ENCODE assay signal across 28 mouse cellular contexts in genomic region chr2:104110031-104110430, GRCm38 (mm10). TPM values are rescaled to one million over a fixed set of nuclear protein-coding genes. Genes with fewer than 3 reads are reported as not detected.
DNase-seq lines count a peak whose midpoint lies in the region; TF ChIP-seq lines count a peak whose summit lies in the region.
"Had no signal": no experiment of that assay in that cellular context is flagged by ENCODE, and none has a peak within 500 bp of the region (broad histone marks: within the 10 kb centered on the region; RNA-seq: fewer than 3 reads in every experiment).

No protein-coding gene starts in this region.

- no peak for TF ChIP-seq CTCF in liver, adult 2 months (IDR thresholded peaks at IDR 0.05; ENCODE audit: low read depth, low read length)
- no peak for TF ChIP-seq CTCF in embryonic fibroblast, embryonic 13.5 days (IDR thresholded peaks at IDR 0.05; ENCODE audit: borderline replicate concordance, insufficient read depth, low read length)

- H3K27me3 ChIP-seq in heart, embryonic 10.5 days (ENCODE audit: insufficient read depth, poor library complexity, severe bottlenecking), result no peaks in the 10 kb centered on the region
- no peaks in the 10 kb centered on the region for H3K27me3 ChIP-seq in liver, adult 2 months (ENCODE audit: control insufficient read depth, insufficient read depth, low read length)
- H3K27me3 ChIP-seq: embryonic facial prominence, embryonic 12.5 days; limb, embryonic 12.5 days; neural tube, embryonic 12.5 days had no signal

- H3K27ac ChIP-seq in heart, embryonic 10.5 days, result peak overlapping the region; percentile 86
- peak overlapping the region; percentile 16; the same call in 1 of the 2 replicates for H3K27ac ChIP-seq in liver, adult 2 months (replicated peaks; ENCODE audit: insufficient read depth, low read depth, low read length)
- H3K27ac ChIP-seq in embryonic fibroblast, embryonic 13.5 days (ENCODE audit: insufficient read depth, low read length), result peak overlapping the region; percentile 35
- H3K27ac ChIP-seq in macrophage, result peak overlapping the region; percentile 55
- H3K27ac ChIP-seq: embryonic facial prominence, embryonic 12.5 days; limb, embryonic 12.5 days; midbrain, embryonic 10.5 days; neural tube, embryonic 12.5 days had no signal

- no peaks in the 10 kb centered on the region for H3K9me3 ChIP-seq in heart, embryonic 10.5 days
- H3K9me3 ChIP-seq: embryonic facial prominence, embryonic 12.5 days; limb, embryonic 12.5 days; midbrain, embryonic 10.5 days; neural tube, embryonic 12.5 days had no signal

- H3K9ac ChIP-seq in liver, adult 2 months (ENCODE audit: low read depth, low read length), result no peak overlapping the region
- H3K9ac ChIP-seq: embryonic facial prominence, embryonic 12.5 days; limb, embryonic 12.5 days; neural tube, embryonic 12.5 days had no signal

- peaks cover 12% of the 10 kb centered on the region for H3K4me1 ChIP-seq in heart, embryonic 10.5 days
- peaks cover 18% of the 10 kb centered on the region for H3K4me1 ChIP-seq in liver, adult 2 months (ENCODE audit: control insufficient read depth, insufficient read depth, low read length)
- peaks cover 6% of the 10 kb centered on the region; the same call in 1 of the 2 replicates for H3K4me1 ChIP-seq in embryonic fibroblast, embryonic 13.5 days (ENCODE audit: control insufficient read depth, insufficient read depth, low read length)
- H3K4me1 ChIP-seq: embryonic facial prominence, embryonic 12.5 days; limb, embryonic 12.5 days; midbrain, embryonic 10.5 days; neural tube, embryonic 12.5 days had no signal

- H3K79me2 ChIP-seq in liver, adult 2 months (ENCODE audit: control insufficient read depth, insufficient read depth, low read length), result no peaks in the 10 kb centered on the region
- H3K79me2 ChIP-seq in macrophage (ENCODE audit: inconsistent target), result no peaks in the 10 kb centered on the region

- 70% methylated on average over 4 of the region's 4 CpGs for WGBS in heart, embryonic 10.5 days
- WGBS in liver, adult 2 months, result 79% methylated on average over 4 of the region's 4 CpGs
- WGBS in macrophage (ENCODE audit: missing documents), result 69% methylated on average over 4 of the region's 4 CpGs

- H3K36me3 ChIP-seq in heart, embryonic 10.5 days, result peaks cover 21% of the 10 kb centered on the region
- no peaks in the 10 kb centered on the region for H3K36me3 ChIP-seq in liver, adult 2 months (ENCODE audit: control insufficient read depth, insufficient read depth, low read length)
- no peaks in the 10 kb centered on the region for H3K36me3 ChIP-seq in macrophage (ENCODE audit: inconsistent target)
- H3K36me3 ChIP-seq: embryonic facial prominence, embryonic 12.5 days; limb, embryonic 12.5 days; neural tube, embryonic 12.5 days had no signal

- no peak for DNase-seq in heart, embryonic 10.5 days (ENCODE audit: low spot score)
- DNase-seq in heart, adult 18-20 months, result no peak
- DNase-seq in liver, adult 2 months (ENCODE audit: extremely low read depth, low read depth, low spot score), result no peak
- DNase-seq in liver, result no peak
- DNase-seq in urinary bladder, postnatal 36 days (ENCODE audit: low spot score in 2 of 2), result no peak
- no peak for DNase-seq in ovary, postnatal 14 days (ENCODE audit: low spot score)
- DNase-seq: adrenal gland, adult 2 months; cerebellum, adult 9-11 months; kidney, adult 11 months; lung, adult 2 months; lung, postnatal 4 days; right cerebral cortex, adult 18-20 months; spleen, adult 18-20 months; thymus, postnatal 25 days had no signal

- H3K4me3 ChIP-seq in heart, embryonic 10.5 days, result no peak overlapping the region
- no peak overlapping the region for H3K4me3 ChIP-seq in liver, adult 2 months (ENCODE audit: insufficient read depth, low read depth, low read length)
- H3K4me3 ChIP-seq in embryonic fibroblast, embryonic 13.5 days (ENCODE audit: insufficient read depth, low read length), result no peak overlapping the region
- H3K4me3 ChIP-seq in macrophage (ENCODE audit: inconsistent target), result no peak overlapping the region
- H3K4me3 ChIP-seq: embryonic facial prominence, embryonic 12.5 days; limb, embryonic 12.5 days; midbrain, embryonic 10.5 days; neural tube, embryonic 12.5 days had no signal

- no peak for TF ChIP-seq POLR2A in liver, adult 2 months (IDR thresholded peaks at IDR 0.05; ENCODE audit: extremely low read depth, insufficient read depth, low read length)
- TF ChIP-seq POLR2A in embryonic fibroblast, embryonic 13.5 days (IDR thresholded peaks at IDR 0.05; ENCODE audit: low read depth, low read length), result no peak

RNA-seq across cellular contexts. Expression of gene A930018P22Rik, which starts 12.5 kb away (rescaled TPM):
- polyA plus RNA-seq in heart, embryonic 10.5 days (2016; fragmentation: Nextera tagmentation; extraction: Ambion mirVana), result 0.55 and 0.71 TPM in 2 replicates
- total RNA-seq in heart, adult 18-20 months (2021), result under 1 TPM in 1 of 2 experiments, not detected in 1; 0.89 TPM
- total RNA-seq in liver, adult 2 months (2014; rRNA removed), result 0.18 TPM in 1 of 2 replicates, not detected in the other
- 0.26 and 0.35 TPM in 2 replicates for polyA plus RNA-seq in liver, adult 2 months (2012; rRNA removed)
- polyA plus RNA-seq in embryonic fibroblast, embryonic 13.5 days (2011; ENCODE audit: insufficient read length, low read depth, missing spikeins), result not detected in 2 replicates
- not detected for total RNA-seq in macrophage (2018; cell fraction: chromatin; rRNA removed)
- total RNA-seq in macrophage (2018; cell fraction: cytosol; rRNA removed), result not detected
- not detected for total RNA-seq in macrophage (2018; cell fraction: nucleus; rRNA removed)
- polyA plus RNA-seq in macrophage (2018), result not detected in 3 replicates
- total RNA-seq: layer of hippocampus, postnatal 10 days; monocyte, adult 5-6 weeks had no signal
- polyA plus RNA-seq: embryonic facial prominence, embryonic 12.5 days; forebrain, embryonic 16.5 days; hindbrain, embryonic 11.5 days; kidney, embryonic 16.5 days; large intestine, adult 2 months; limb, embryonic 12.5 days had no signal

RNA-seq across cellular contexts. Expression of gene Cd59a, which starts 14.4 kb away (rescaled TPM):
- 70.8 and 82.0 TPM in 2 replicates for polyA plus RNA-seq in heart, embryonic 10.5 days (2016; fragmentation: Nextera tagmentation; extraction: Ambion mirVana)
- total RNA-seq in heart, adult 18-20 months (2021), result 10 to 100 TPM; 46.8 to 57.9 TPM
- 62.5 and 69.5 TPM in 2 replicates for total RNA-seq in liver, adult 2 months (2014; rRNA removed)
- polyA plus RNA-seq in liver, adult 2 months (2012; rRNA removed), result 28.6 and 39.5 TPM in 2 replicates
- polyA plus RNA-seq in embryonic fibroblast, embryonic 13.5 days (2011; ENCODE audit: insufficient read length, low read depth, missing spikeins), result 52.5 and 67.1 TPM in 2 replicates
- 1 to 10 TPM in 9 of 26 experiments, under 1 TPM in 13, not detected in 4; 0.45 to 3.1 (median 0.98) TPM for total RNA-seq in macrophage (2018; cell fraction: chromatin; rRNA removed)
- total RNA-seq in macrophage (2018; cell fraction: cytosol; rRNA removed), result 1 to 10 TPM; 4.0 to 7.1 (median 5.2) TPM
- total RNA-seq in macrophage (2018; cell fraction: nucleus; rRNA removed), result 1 to 10 TPM in 25 of 26 experiments, not detected in 1; 1.1 to 6.5 (median 2.5) TPM
- 6.7 to 13.2 TPM (median 11.5 TPM) in 3 replicates for polyA plus RNA-seq in macrophage (2018)

RNA-seq across cellular contexts. Expression of gene Cd59b, which starts 40.4 kb away (rescaled TPM):
- polyA plus RNA-seq in heart, embryonic 10.5 days (2016; fragmentation: Nextera tagmentation; extraction: Ambion mirVana), result 4.3 and 8.4 TPM in 2 replicates
- 1 to 10 TPM; 2.9 to 3.7 TPM for total RNA-seq in heart, adult 18-20 months (2021)
- total RNA-seq in liver, adult 2 months (2014; rRNA removed), result 9.5 and 20.7 TPM in 2 replicates
- polyA plus RNA-seq in liver, adult 2 months (2012; rRNA removed), result 17.7 and 28.1 TPM in 2 replicates
- polyA plus RNA-seq in embryonic fibroblast, embryonic 13.5 days (2011; ENCODE audit: insufficient read length, low read depth, missing spikeins), result 3.4 and 3.5 TPM in 2 replicates
- total RNA-seq in macrophage (2018; cell fraction: chromatin; rRNA removed), result 1 to 10 TPM in 1 of 26 experiments, not detected in 25; 2.7 TPM
- 1 to 10 TPM in 5 of 26 experiments, under 1 TPM in 17, not detected in 4; 0.38 to 1.1 (median 0.68) TPM for total RNA-seq in macrophage (2018; cell fraction: cytosol; rRNA removed)
- total RNA-seq in macrophage (2018; cell fraction: nucleus; rRNA removed), result 1 to 10 TPM in 1 of 26 experiments, not detected in 25; 1.3 TPM
- 0.80 to 1.4 TPM in 2 of 3 replicates, not detected in the other for polyA plus RNA-seq in macrophage (2018)
- total RNA-seq: monocyte, adult 5-6 weeks had no signal

RNA-seq across cellular contexts. Expression of gene Gm10799, which starts 41.7 kb away (rescaled TPM):
- polyA plus RNA-seq in heart, embryonic 10.5 days (2016; fragmentation: Nextera tagmentation; extraction: Ambion mirVana), result not detected in 2 replicates
- not detected for total RNA-seq in heart, adult 18-20 months (2021)
- not detected in 2 replicates for total RNA-seq in liver, adult 2 months (2014; rRNA removed)
- not detected in 2 replicates for polyA plus RNA-seq in liver, adult 2 months (2012; rRNA removed)
- polyA plus RNA-seq in embryonic fibroblast, embryonic 13.5 days (2011; ENCODE audit: insufficient read length, low read depth, missing spikeins), result not detected in 2 replicates
- not detected for total RNA-seq in macrophage (2018; cell fraction: chromatin; rRNA removed)
- total RNA-seq in macrophage (2018; cell fraction: cytosol; rRNA removed), result not detected
- not detected for total RNA-seq in macrophage (2018; cell fraction: nucleus; rRNA removed)
- polyA plus RNA-seq in macrophage (2018), result not detected in 3 replicates
- total RNA-seq: adrenal gland, adult 2 months; gastrocnemius, adult 18-20 months; layer of hippocampus, postnatal 10 days; monocyte, adult 5-6 weeks had no signal
- polyA plus RNA-seq: adrenal gland, adult 2 months; embryonic facial prominence, embryonic 12.5 days; forebrain, embryonic 16.5 days; gonadal fat pad, adult 2 months; hindbrain, embryonic 11.5 days; kidney, embryonic 16.5 days; large intestine, adult 2 months; limb, embryonic 12.5 days; lung, adult 2 months; midbrain, embryonic 10.5 days; neural tube, embryonic 12.5 days had no signal

RNA-seq across cellular contexts. Expression of gene Gm10912, which starts 44.4 kb away (rescaled TPM):
- polyA plus RNA-seq in heart, embryonic 10.5 days (2016; fragmentation: Nextera tagmentation; extraction: Ambion mirVana), result not detected in 2 replicates
- under 1 TPM in 1 of 2 experiments, not detected in 1; 0.51 TPM for total RNA-seq in heart, adult 18-20 months (2021)
- 0.40 and 0.65 TPM in 2 replicates for total RNA-seq in liver, adult 2 months (2014; rRNA removed)
- 0.11 TPM in 1 of 2 replicates, not detected in the other for polyA plus RNA-seq in liver, adult 2 months (2012; rRNA removed)
- polyA plus RNA-seq in embryonic fibroblast, embryonic 13.5 days (2011; ENCODE audit: insufficient read length, low read depth, missing spikeins), result not detected in 2 replicates
- 1 to 10 TPM in 13 of 26 experiments, under 1 TPM in 9, not detected in 4; 0.37 to 5.6 (median 1.7) TPM for total RNA-seq in macrophage (2018; cell fraction: chromatin; rRNA removed)
- total RNA-seq in macrophage (2018; cell fraction: cytosol; rRNA removed), result under 1 TPM in 4 of 26 experiments, not detected in 22; 0.10 to 0.17 (median 0.13) TPM
- total RNA-seq in macrophage (2018; cell fraction: nucleus; rRNA removed), result 1 to 10 TPM in 10 of 26 experiments, under 1 TPM in 8, not detected in 8; 0.31 to 4.0 (median 1.1) TPM
- not detected in 3 replicates for polyA plus RNA-seq in macrophage (2018)
- total RNA-seq: monocyte, adult 5-6 weeks had no signal
- polyA plus RNA-seq: embryonic facial prominence, embryonic 12.5 days; forebrain, embryonic 16.5 days; hindbrain, embryonic 11.5 days; kidney, embryonic 16.5 days; large intestine, adult 2 months; limb, embryonic 12.5 days; neural tube, embryonic 12.5 days had no signal

Comparison
In these comparisons a context has a peak if more than half of its experiments do, and no peak if none do; other contexts are left out.
1. H3K27ac ChIP-seq: peak in every context shown above with its lines; median percentile 86 in heart, embryonic 10.5 days; 55 in macrophage; 35 in embryonic fibroblast, embryonic 13.5 days; 16 in liver, adult 2 months.